Mouse (Mus musculus) liver, adult 10 weeks (tissue): Measurements from ENCODE around the gene Actr10. TPM values are rescaled to one million over a fixed set of nuclear protein-coding genes. Genes with fewer than 3 reads are reported as not detected.

ENCODE experiments used
- polyA plus RNA-seq: library from polyadenylated mRNA; stranded (reverse); fragments of 350-450 nt; fragmentation: Illumina TruSeq; extraction: RNeasy Lipid Tissue Mini Kit (QIAGEN cat#74804); gene quantifications from one replicate; pipeline ENCODE4 v1.2.3, GENCODE M21; 2014; ENCODE audit warnings: low read depth, low replicate concordance

The Actr10 gene
- 107 TPM for polyA plus RNA-seq

DNA sequence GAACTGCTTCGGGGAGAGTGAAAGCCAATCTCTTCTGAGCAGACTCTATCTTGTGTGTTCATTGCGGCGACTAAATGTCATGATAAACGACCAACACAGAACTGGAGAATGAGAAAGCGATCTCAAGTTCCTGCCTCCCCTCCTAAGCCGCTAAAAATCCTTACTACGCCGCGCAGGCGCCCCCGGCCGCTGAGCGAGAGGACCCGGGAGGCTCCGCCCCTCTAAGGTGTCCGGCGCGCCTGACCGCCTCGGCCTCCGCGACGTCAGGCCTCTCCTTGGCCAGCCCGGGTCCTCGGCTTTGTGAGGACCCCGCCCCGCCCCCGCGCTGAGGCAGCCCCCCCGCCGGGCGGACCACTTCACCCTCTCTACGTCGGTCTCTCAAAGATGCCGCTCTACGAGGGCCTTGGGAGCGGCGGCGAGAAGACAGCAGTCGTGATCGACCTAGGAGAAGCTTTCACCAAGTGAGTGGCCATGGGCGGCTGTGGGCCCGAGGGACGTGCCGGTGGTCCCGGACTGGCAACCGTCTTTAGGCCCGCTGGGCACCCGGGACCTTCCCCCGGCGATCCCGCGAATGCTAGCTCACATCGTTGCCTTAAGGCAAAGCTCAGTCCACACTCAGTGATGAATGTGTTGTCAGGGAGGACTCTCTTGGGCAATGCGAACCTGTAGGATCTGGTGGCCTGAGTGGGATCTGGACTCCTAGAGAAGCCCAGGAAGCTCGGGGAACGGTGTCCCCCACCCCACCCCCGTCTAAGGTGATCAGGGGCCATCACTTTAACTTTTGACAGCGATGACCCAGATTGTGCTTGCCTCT, at the start of gene Actr10:
Actr10 (plus strand) TSS at position 287 of the 814 bp plus-strand sequence.

DNA sequence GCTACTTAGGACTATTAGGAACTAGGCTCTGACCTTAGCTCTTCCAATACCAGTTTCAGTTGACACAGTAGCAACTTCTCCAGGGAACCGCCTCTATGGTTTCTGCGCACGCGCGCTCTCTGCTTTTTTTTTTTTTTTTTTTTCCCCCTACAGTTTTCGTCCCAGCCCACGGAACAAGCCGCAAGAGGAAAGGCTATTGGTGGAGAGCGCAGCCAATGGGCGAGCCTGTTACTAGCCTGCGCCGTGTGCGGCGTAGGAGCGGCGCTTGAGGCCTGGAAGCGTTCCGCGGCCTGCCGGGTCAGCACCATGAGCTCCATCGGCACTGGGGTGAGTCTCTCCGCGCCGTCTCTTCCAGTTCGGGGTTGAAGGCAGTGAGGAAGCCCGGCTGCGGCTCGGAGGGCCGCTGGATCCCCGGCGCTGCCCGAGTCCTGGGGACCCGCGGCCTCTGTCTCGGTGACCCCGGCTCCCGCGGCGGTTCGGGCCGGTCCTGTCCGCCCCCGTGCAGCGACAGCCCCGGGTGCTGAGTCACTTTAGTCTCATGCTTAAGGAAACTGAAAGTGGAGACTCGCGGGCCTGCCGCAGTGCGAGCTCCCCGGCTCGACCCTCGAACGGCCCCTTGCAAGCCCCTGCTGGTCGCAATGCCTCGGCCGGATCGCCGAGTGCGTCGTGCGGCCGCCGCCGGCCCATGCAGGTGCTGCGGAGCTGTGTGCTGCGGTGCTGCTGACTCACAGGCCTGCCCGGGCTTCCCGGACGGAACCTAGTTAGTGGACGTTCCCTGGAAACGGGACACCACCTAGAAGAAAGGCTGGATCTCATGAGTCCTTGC, 37.0 kb downstream of the Actr10 start, which contains the start of gene Psma3:
Psma3 (plus strand) TSS at position 181 of the 826 bp plus-strand sequence.

Other genes starting within 250 kb of the Actr10 start
- 2.7 TPM for gene Frmd6, start 112.3 kb upstream of the Actr10 start, polyA plus RNA-seq
- gene Psma3, start 36.8 kb downstream of the Actr10 start, polyA plus RNA-seq = 715 TPM
- 12.0 TPM for gene Arid4a, start 78.1 kb downstream of the Actr10 start, polyA plus RNA-seq
- not detected for gene Tomm20l, start 173.6 kb downstream of the Actr10 start, polyA plus RNA-seq
- 49.3 TPM for gene Timm9, start 198.8 kb downstream of the Actr10 start, polyA plus RNA-seq
- gene 2700049A03Rik, start 199.0 kb downstream of the Actr10 start, polyA plus RNA-seq = 1.1 TPM